Mouse (Mus musculus): ENCODE data around the gene Gstm7.

- TF ChIP-seq GATA1 (IDR thresholded peaks at IDR 0.05; ENCODE audit: borderline replicate concordance, low read length), result no peak
- TF ChIP-seq FLI1 (IDR thresholded peaks at IDR 0.05; ENCODE audit: low read length), result no peak
Measured at GRCm38 (mm10) chr3:107900955-107901673, 30.5 kb downstream of the Gstm7 start.
